9 mouse cellular contexts compared by ENCODE assay signal in genomic region chr11:22777531-22777930, GRCm38 (mm10).
DNase-seq lines count a peak whose midpoint lies in the region; ATAC-seq lines count a peak whose summit lies in the region.
"Had no signal": no experiment of that assay in that cellular context is flagged by ENCODE, and none has a peak within 500 bp of the region (broad histone marks: within the 10 kb centered on the region; RNA-seq: fewer than 3 reads in every experiment).

No protein-coding gene starts in this region.

- DNase-seq in cerebellum, postnatal 10 days: peak; percentile 31 to 41
- no peak for DNase-seq in cerebellum, adult 8-10 months
- peak; percentile 49 for DNase-seq in limb, embryonic 11.5 days (ENCODE audit: low spot score)
- DNase-seq in limb, embryonic 10.5 days (ENCODE audit: low spot score): no peak
- DNase-seq in R1 (ENCODE audit: low read depth, low spot score) (peak; percentile 82), MN1 (ENCODE audit: low spot score) (no peak)
- DNase-seq in splenic B cell, adult 2 months (ENCODE audit: low read depth, low spot score): peak; percentile 66
- DNase-seq in cerebellum, adult 11-12 months: no peak

- no peaks in the 10 kb centered on the region for H3K4me1 ChIP-seq in limb, embryonic 11.5 days (ENCODE audit: control insufficient read depth, insufficient read depth, low read length)
- H3K4me1 ChIP-seq in limb, embryonic 10.5 days: peaks cover under 1% of the 10 kb centered on the region; the same call in 1 of the 2 replicates
- H3K4me1 ChIP-seq: hindbrain, embryonic 13.5 days had no signal

- no peaks in the 10 kb centered on the region for H3K27me3 ChIP-seq in limb, embryonic 11.5 days (ENCODE audit: control insufficient read depth, insufficient read depth, low read length)
- no peaks in the 10 kb centered on the region for H3K27me3 ChIP-seq in limb, embryonic 10.5 days (ENCODE audit: low read depth, poor library complexity, severe bottlenecking)
- no peaks in the 10 kb centered on the region for H3K27me3 ChIP-seq in splenic B cell, adult 2 months (ENCODE audit: control insufficient read depth, insufficient read depth, low read length, poor library complexity, severe bottlenecking)
- H3K27me3 ChIP-seq: hindbrain, embryonic 13.5 days had no signal

- H3K36me3 ChIP-seq in limb, embryonic 11.5 days (ENCODE audit: control insufficient read depth, insufficient read depth, low read length): no peaks in the 10 kb centered on the region
- no peaks in the 10 kb centered on the region for H3K36me3 ChIP-seq in limb, embryonic 10.5 days
- no peaks in the 10 kb centered on the region for H3K36me3 ChIP-seq in splenic B cell, adult 2 months (ENCODE audit: control insufficient read depth, insufficient read depth, low read length, poor library complexity, severe bottlenecking)
- H3K36me3 ChIP-seq: hindbrain, embryonic 13.5 days had no signal

- H3K9me3 ChIP-seq in limb, embryonic 11.5 days (ENCODE audit: control insufficient read depth, low read length): no peaks in the 10 kb centered on the region
- no peaks in the 10 kb centered on the region; the same call in 1 of the 2 replicates for H3K9me3 ChIP-seq in limb, embryonic 10.5 days (replicated peaks)
- H3K9me3 ChIP-seq: hindbrain, embryonic 13.5 days had no signal

- no peak overlapping the region for H3K9ac ChIP-seq in limb, embryonic 11.5 days (ENCODE audit: low read length)
- H3K9ac ChIP-seq: hindbrain, embryonic 13.5 days had no signal

- no peak overlapping the region for H3K4me3 ChIP-seq in limb, embryonic 11.5 days (ENCODE audit: low read depth, low read length)
- H3K4me3 ChIP-seq in limb, embryonic 10.5 days: no peak overlapping the region
- H3K4me3 ChIP-seq: hindbrain, embryonic 13.5 days had no signal

- H3K27ac ChIP-seq in limb, embryonic 11.5 days (replicated peaks; ENCODE audit: low read depth, low read length): no peak overlapping the region
- no peak overlapping the region for H3K27ac ChIP-seq in limb, embryonic 10.5 days
- H3K27ac ChIP-seq: hindbrain, embryonic 13.5 days had no signal

- no peak overlapping the region for H3K4me2 ChIP-seq in limb, embryonic 11.5 days (ENCODE audit: low read depth, severe bottlenecking)
- H3K4me2 ChIP-seq: hindbrain, embryonic 13.5 days had no signal

- ATAC-seq in limb, embryonic 11.5 days (ENCODE audit: insufficient number of reproducible peaks, low FRiP score, low TSS enrichment, low read depth): no peak

- 96% methylated on average over 2 of the region's 2 CpGs for WGBS in limb, embryonic 11.5 days
- WGBS in limb, embryonic 10.5 days: 96% methylated on average over 2 of the region's 2 CpGs

Comparison
In these comparisons a context has a peak if more than half of its experiments do, and no peak if none do; other contexts are left out.
1. DNase-seq: peak in cerebellum, postnatal 10 days (2 of 2), limb, embryonic 11.5 days (single experiment), R1 (single experiment) and splenic B cell, adult 2 months (single experiment); none in cerebellum, adult 8-10 months (single experiment), limb, embryonic 10.5 days (single experiment), cerebellum, adult 11-12 months (single experiment) and MN1 (single experiment).